Mouse (Mus musculus): ENCODE measurements at regions not wholly inside any gene's neighbourhood (a gene's known extent, or its start where the extent isn't known, plus 50 kb on each side); places are given as distances from the start of the nearest gene placed in this dataset.
"Not testable (repeated sequence)": the region's sequence is repeated elsewhere in the genome, so short reads cannot be mapped to it uniquely, and the experiment has no call there.

DNA sequence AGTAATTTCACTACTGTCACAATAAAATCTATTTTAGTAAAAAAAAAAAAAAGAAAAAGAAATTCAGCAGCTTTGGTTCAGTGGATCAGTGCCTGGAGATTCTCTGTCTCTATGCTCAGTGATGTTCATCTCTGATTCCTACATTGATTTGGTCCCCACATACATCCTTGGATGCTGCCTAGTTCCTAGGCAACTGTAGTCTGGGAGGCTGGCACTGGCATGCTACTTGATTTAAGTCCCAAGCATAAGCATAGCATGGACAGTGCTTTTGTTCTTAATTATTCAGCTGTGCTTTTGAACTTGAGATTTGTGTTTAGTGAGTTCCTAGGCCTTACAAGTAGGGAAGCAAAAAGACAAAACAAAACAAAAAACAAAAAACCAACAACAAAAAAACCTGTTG, 174.4 kb downstream of the Cd109 start:
- ATAC-seq (replicated peaks; ENCODE audit: low FRiP score, low read depth): no peak
- Histone ChIP-seq H3K4me2 (ENCODE audit: low read length) (no peak overlapping the region), H3K27me3 (ENCODE audit: insufficient read depth, low read length) (no peaks in the 10 kb centered on the region), H3K9ac (ENCODE audit: low read depth, low read length) (no peak overlapping the region), H3K4me3 (replicated peaks; ENCODE audit: low read depth, low read length) (no peak overlapping the region), H3K27ac (no peak overlapping the region), H3K4me1 (replicated peaks; ENCODE audit: insufficient read depth, low read length) (no peaks in the 10 kb centered on the region), H3K36me3 (ENCODE audit: insufficient read depth, low read length) (no peaks in the 10 kb centered on the region), H3K9me3 (replicated peaks; ENCODE audit: low read length) (no peaks in the 10 kb centered on the region)
- DNase-seq (ENCODE audit: low spot score): no peak
- no peak for TF ChIP-seq CTCF (IDR thresholded peaks at IDR 0.05; ENCODE audit: low read depth)

DNA sequence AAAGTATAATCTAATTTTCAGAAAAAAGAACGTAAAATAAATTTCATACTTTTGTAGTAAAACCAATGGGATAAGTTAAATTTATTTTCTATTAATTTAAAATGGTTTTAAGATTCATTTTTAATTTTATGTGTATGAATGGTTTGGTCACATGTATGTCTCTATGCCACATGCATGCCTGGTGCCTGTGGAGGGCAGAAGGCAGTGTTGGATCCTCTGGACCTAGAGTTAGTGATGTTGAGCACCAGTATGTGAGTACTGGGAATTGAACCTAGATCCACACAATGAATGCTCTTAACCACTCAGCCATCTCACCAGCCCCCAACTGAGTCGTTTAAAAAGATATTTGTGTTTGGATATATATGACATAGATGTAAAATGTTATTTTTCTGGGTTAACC, 174.8 kb downstream of the Cd109 start:
- DNase-seq (ENCODE audit: low spot score) (no peak), ATAC-seq (replicated peaks; ENCODE audit: low FRiP score, low read depth) (no peak)
- H3K4me2 ChIP-seq (ENCODE audit: low read length): no peak overlapping the region
- H3K36me3 ChIP-seq (ENCODE audit: insufficient read depth, low read length): no peaks in the 10 kb centered on the region
- no peaks in the 10 kb centered on the region for H3K4me1 ChIP-seq (replicated peaks; ENCODE audit: insufficient read depth, low read length)
- no peaks in the 10 kb centered on the region for H3K9me3 ChIP-seq (replicated peaks; ENCODE audit: low read length)
- H3K27me3 ChIP-seq (ENCODE audit: insufficient read depth, low read length): no peaks in the 10 kb centered on the region
- H3K9ac ChIP-seq (ENCODE audit: low read depth, low read length): no peak overlapping the region
- TF ChIP-seq CTCF (IDR thresholded peaks at IDR 0.05; ENCODE audit: low read depth): no peak
- 77% methylated on average over 2 of the region's 2 CpGs for WGBS
- no peak overlapping the region for H3K4me3 ChIP-seq (replicated peaks; ENCODE audit: low read depth, low read length)
- H3K27ac ChIP-seq: no peak overlapping the region

- H3K4me2 ChIP-seq (ENCODE audit: low read length): no peak overlapping the region
- 48% methylated on average over 1 of the region's 1 CpGs for WGBS
- no peak overlapping the region for H3K9ac ChIP-seq (ENCODE audit: low read depth, low read length)
- ATAC-seq (replicated peaks; ENCODE audit: low FRiP score, low read depth) (no peak), DNase-seq (ENCODE audit: low spot score) (no peak)
- H3K36me3 ChIP-seq (ENCODE audit: insufficient read depth, low read length): no peaks in the 10 kb centered on the region
- no peaks in the 10 kb centered on the region for H3K4me1 ChIP-seq (replicated peaks; ENCODE audit: insufficient read depth, low read length)
- no peak overlapping the region for H3K4me3 ChIP-seq (replicated peaks; ENCODE audit: low read depth, low read length)
- no peaks in the 10 kb centered on the region for H3K9me3 ChIP-seq (replicated peaks; ENCODE audit: low read length)
- no peak overlapping the region for H3K27ac ChIP-seq
- TF ChIP-seq CTCF (IDR thresholded peaks at IDR 0.05; ENCODE audit: low read depth): no peak
- no peaks in the 10 kb centered on the region for H3K27me3 ChIP-seq (ENCODE audit: insufficient read depth, low read length)
Observed at GRCm38 (mm10) chr9:78795801-78796200, 180.5 kb downstream of the Cd109 start.

DNA sequence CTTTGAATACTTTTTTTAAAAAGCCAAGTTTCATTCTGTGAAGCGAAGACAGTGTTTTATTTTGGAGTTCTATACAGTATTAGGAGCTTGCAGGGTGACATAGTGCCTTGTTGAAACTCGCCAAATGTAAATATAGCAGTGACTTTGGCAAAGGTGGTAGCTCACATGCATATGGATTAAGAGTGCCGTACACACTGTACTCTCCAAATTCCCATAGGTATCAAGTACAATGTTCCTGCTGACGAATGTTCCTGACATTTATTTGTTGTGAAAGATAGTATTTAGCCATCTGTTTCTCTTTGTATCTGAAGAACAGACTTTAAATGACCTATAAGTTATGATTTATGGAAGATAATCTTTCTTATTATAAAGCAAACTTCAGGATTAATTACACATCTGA, 201.9 kb downstream of the Cd109 start:
- Histone ChIP-seq H3K27ac (no peak overlapping the region), H3K9me3 (replicated peaks; ENCODE audit: low read length) (no peaks in the 10 kb centered on the region), H3K4me2 (ENCODE audit: low read length) (no peak overlapping the region), H3K4me1 (replicated peaks; ENCODE audit: insufficient read depth, low read length) (no peaks in the 10 kb centered on the region), H3K27me3 (ENCODE audit: insufficient read depth, low read length) (no peaks in the 10 kb centered on the region), H3K9ac (ENCODE audit: low read depth, low read length) (no peak overlapping the region), H3K4me3 (replicated peaks; ENCODE audit: low read depth, low read length) (no peak overlapping the region), H3K36me3 (ENCODE audit: insufficient read depth, low read length) (no peaks in the 10 kb centered on the region)
- ATAC-seq (replicated peaks; ENCODE audit: low FRiP score, low read depth): no peak
- 73% methylated on average over 4 of the region's 4 CpGs for WGBS
- no peak for DNase-seq (ENCODE audit: low spot score)
- TF ChIP-seq CTCF (IDR thresholded peaks at IDR 0.05; ENCODE audit: low read depth): no peak

DNA sequence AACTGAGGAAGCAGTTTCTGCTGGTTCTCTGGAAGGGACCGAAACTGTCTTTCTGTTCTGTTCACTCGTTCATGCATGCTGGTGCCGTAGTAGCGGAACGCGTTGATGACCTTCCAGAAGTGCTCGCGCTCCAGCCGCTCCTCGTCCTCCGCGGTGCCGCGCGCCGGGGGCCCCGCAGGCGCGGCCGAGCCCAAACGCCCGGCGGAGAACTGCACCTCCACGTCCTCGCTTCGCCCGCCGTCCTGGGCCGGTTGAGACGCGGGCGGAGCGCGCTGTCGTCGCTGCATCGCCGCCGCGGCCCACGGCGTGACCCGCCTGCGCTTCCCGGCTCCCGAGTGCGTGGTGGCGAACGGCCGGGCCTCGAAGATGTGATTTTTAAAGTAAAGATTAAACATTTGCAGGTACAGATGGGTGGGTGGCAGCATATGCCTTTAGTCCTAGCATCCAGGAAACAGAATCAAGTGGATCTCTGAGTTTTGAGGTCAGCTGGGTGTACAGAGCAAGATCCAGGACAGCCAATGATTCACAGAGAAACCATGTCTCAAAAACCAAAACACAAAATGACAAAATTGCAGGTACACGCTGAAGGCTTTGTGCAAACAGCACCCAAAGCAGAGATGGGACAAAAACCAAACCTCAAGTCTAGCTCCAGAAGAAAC, 206.3 kb downstream of the Cd109 start:
- peak; percentile 0 for DNase-seq (ENCODE audit: low spot score)
- H3K9me3 ChIP-seq (replicated peaks; ENCODE audit: low read length); H3K36me3 ChIP-seq (ENCODE audit: insufficient read depth, low read length); H3K9ac ChIP-seq (ENCODE audit: low read depth, low read length); ATAC-seq (replicated peaks; ENCODE audit: low FRiP score, low read depth); H3K27ac ChIP-seq; H3K4me1 ChIP-seq (replicated peaks; ENCODE audit: insufficient read depth, low read length); H3K27me3 ChIP-seq (ENCODE audit: insufficient read depth, low read length): not testable (repeated sequence)
- WGBS: 26% methylated on average over 41 of the region's 52 CpGs
- H3K4me3 ChIP-seq (replicated peaks; ENCODE audit: low read depth, low read length): peak overlapping the region; percentile 24; the same call in 1 of the 2 replicates
- peak overlapping the region; percentile 57 for H3K4me2 ChIP-seq (ENCODE audit: low read length)

GRCm38 (mm10) chr9:78844969-78845683, 229.8 kb downstream of the Cd109 start:
- no peaks in the 10 kb centered on the region for H3K36me3 ChIP-seq (ENCODE audit: insufficient read depth, low read length)
- H3K27ac ChIP-seq: no peak overlapping the region
- no peaks in the 10 kb centered on the region for H3K4me1 ChIP-seq (replicated peaks; ENCODE audit: insufficient read depth, low read length)
- TF ChIP-seq CTCF (IDR thresholded peaks at IDR 0.05; ENCODE audit: low read depth): no peak
- 48% methylated on average over 9 of the region's 9 CpGs for WGBS
- H3K4me3 ChIP-seq (replicated peaks; ENCODE audit: low read depth, low read length): no peak overlapping the region
- H3K9me3 ChIP-seq (replicated peaks; ENCODE audit: low read length): no peaks in the 10 kb centered on the region
- peak; percentile 51 for DNase-seq (ENCODE audit: low spot score)
- H3K9ac ChIP-seq (ENCODE audit: low read depth, low read length): no peak overlapping the region
- no peak for ATAC-seq (replicated peaks; ENCODE audit: low FRiP score, low read depth)
- no peaks in the 10 kb centered on the region for H3K27me3 ChIP-seq (ENCODE audit: insufficient read depth, low read length)
- no peak overlapping the region for H3K4me2 ChIP-seq (ENCODE audit: low read length)

Data from kidney, postnatal 0 days (tissue).